Mouse (Mus musculus): ENCODE measurements around the gene Olfr692. TPM values are rescaled to one million over a fixed set of nuclear protein-coding genes. Genes with fewer than 3 reads are reported as not detected.
"Not testable (repeated sequence)": the region's sequence is repeated elsewhere in the genome, so short reads cannot be mapped to it uniquely, and the experiment has no call there.

Olfr692 gene
- total and polyA plus RNA-seq, 2 experiments from 2014 or later = not detected

DNA sequence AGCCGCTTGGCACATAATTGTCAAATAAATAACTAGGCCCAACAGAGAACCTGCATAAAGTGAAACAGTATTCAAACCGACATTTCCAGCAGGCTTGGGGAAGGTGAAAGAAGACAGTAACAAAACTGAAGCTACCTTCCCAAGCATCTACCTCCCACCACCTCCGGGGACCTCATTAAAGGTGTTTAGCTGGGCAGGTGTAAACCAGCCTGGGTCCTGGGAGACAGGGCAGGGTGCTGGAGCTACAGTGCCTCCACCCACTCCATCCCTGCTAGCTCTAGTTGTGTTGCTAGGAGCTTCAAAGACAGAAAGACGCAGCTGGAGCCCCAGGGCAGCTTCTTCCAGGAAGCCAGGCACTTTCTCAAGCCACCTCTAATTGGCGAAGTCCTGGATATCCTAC, 36.2 kb downstream of the Olfr692 start, which contains the start of gene Cnga4:
TSS of gene Cnga4 (plus strand) at position 301 of the 400 bp plus-strand sequence.
- no peaks in the 10 kb centered on the region for H3K9me3 ChIP-seq (ENCODE audit: low read length)
- no peak within 1 kb of the TSS for H3K9ac ChIP-seq
- H3K4me1 ChIP-seq (ENCODE audit: insufficient read depth) = no peaks in the 10 kb centered on the region
- H3K27ac ChIP-seq (ENCODE audit: low read depth, low read length) = no peak within 1 kb of the TSS
- H3K4me2 ChIP-seq (ENCODE audit: low read depth) = no peak within 1 kb of the TSS
- 81% methylated on average over 5 of the region's 5 CpGs for WGBS
- no peaks in the 10 kb centered on the region for H3K27me3 ChIP-seq (ENCODE audit: insufficient read depth, low read length)
- ATAC-seq (no peak), DNase-seq (no peak)
- TF ChIP-seq CTCF (IDR thresholded peaks at IDR 0.05; ENCODE audit: low read depth) = no peak
- no peak within 1 kb of the TSS for H3K4me3 ChIP-seq (ENCODE audit: low read depth, low read length)
- H3K36me3 ChIP-seq (ENCODE audit: insufficient read depth) = no peaks in the 10 kb centered on the region

DNA sequence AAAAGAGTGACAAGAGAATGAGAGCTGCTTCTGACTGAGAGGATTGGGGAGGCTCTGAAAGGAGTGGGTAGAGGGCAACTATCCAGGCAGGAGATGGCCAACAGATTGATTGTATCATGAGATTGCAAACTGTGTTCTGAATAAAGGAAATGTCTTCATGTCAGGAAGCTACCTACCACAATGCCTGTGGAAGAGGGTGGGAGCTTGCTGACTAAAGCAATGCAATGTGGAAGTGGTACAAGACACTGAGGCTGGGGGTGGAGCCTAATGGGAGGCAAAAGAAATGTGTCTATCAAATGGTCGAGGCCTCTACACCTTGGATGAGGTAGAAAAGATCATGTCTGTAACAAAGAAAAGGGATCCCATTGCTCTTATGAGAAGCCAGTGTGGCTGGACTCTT, 38.3 kb downstream of the Olfr692 start:
- TF ChIP-seq CTCF (IDR thresholded peaks at IDR 0.05; ENCODE audit: low read depth) = no peak
- DNase-seq = no peak
- H3K9me3 ChIP-seq (ENCODE audit: low read length) = no peaks in the 10 kb centered on the region
- no peak overlapping the region for H3K4me3 ChIP-seq (ENCODE audit: low read depth, low read length)
- no peak for ATAC-seq
- no peak overlapping the region for H3K27ac ChIP-seq (ENCODE audit: low read depth, low read length)
- H3K27me3 ChIP-seq (ENCODE audit: insufficient read depth, low read length) = no peaks in the 10 kb centered on the region
- no peaks in the 10 kb centered on the region for H3K4me1 ChIP-seq (ENCODE audit: insufficient read depth)
- WGBS = 76% methylated on average over 1 of the region's 1 CpGs
- H3K9ac ChIP-seq = no peak overlapping the region
- H3K36me3 ChIP-seq (ENCODE audit: insufficient read depth) = no peaks in the 10 kb centered on the region
- H3K4me2 ChIP-seq (ENCODE audit: low read depth) = no peak overlapping the region

DNA sequence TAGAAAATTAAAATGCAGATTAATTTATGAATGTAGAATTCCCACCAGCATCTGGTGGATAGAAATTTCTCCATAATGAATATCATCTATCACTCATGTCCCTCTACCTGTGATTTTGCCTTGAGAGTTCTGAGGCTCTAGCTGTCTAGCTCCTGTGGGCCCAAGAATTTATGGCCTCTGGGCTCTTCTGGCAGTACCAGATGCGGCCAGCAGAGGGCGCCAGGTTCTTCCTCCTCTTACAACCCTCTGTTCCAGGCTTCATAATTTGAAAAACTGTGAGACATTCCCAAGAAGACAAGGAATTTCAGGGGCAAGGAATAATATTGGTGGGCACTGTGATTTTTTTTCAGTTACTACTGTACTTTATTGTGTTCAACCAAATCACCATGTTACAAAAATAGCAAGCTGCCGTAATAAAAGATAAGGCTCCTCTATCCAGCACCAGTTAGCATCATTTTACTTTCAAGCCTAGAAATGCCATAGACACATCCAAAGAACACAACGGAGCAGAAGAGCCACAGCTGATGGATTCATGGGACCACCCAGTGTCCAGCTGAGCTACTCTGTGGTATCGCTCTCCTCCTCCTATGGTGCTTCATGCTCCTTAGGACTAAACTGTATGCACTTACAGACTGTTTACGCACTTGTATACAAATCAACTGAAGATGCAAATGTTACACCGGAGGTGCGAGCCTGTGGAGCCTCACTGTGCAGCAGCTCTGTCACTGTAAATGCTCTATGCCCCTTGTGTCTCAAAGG, 44.0 kb downstream of the Olfr692 start:
- H3K27me3 ChIP-seq (ENCODE audit: insufficient read depth, low read length); H3K9ac ChIP-seq; H3K4me3 ChIP-seq (ENCODE audit: low read depth, low read length); H3K4me2 ChIP-seq (ENCODE audit: low read depth); H3K4me1 ChIP-seq (ENCODE audit: insufficient read depth); H3K27ac ChIP-seq (ENCODE audit: low read depth, low read length); H3K36me3 ChIP-seq (ENCODE audit: insufficient read depth); H3K9me3 ChIP-seq (ENCODE audit: low read length): not testable (repeated sequence)
- DNase-seq (peak; percentile 81), ATAC-seq (peak; percentile 70)
- TF ChIP-seq CTCF (IDR thresholded peaks at IDR 0.05; ENCODE audit: low read depth) = peak; percentile 87
- WGBS = 63% methylated on average over 8 of the region's 8 CpGs

DNA sequence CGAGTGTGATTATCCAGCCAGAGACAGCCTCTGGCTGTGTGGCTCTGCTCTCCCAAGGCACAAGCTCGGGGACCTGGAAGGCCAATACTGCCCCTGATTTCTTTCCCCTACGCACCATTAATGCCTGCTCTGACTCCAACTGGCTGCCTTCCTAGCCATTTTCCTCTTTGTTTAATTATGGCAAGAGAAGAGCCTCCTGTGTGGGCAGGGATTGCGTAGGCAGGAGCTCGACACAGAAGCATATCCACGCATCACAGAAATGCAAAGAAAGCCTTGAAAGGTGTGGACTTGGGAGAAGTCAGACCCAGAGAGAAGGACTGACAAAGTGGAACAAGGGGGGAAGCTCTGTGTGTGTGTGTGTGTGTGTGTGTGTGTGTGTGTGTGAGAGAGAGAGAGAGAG, 46.4 kb downstream of the Olfr692 start:
- Histone ChIP-seq H3K27ac (ENCODE audit: low read depth, low read length) (no peak overlapping the region), H3K4me2 (ENCODE audit: low read depth) (no peak overlapping the region), H3K4me1 (ENCODE audit: insufficient read depth) (no peaks in the 10 kb centered on the region), H3K4me3 (ENCODE audit: low read depth, low read length) (no peak overlapping the region), H3K27me3 (ENCODE audit: insufficient read depth, low read length) (no peaks in the 10 kb centered on the region), H3K9me3 (ENCODE audit: low read length) (no peaks in the 10 kb centered on the region), H3K36me3 (ENCODE audit: insufficient read depth) (no peaks in the 10 kb centered on the region), H3K9ac (no peak overlapping the region)
- TF ChIP-seq CTCF (IDR thresholded peaks at IDR 0.05; ENCODE audit: low read depth) = no peak
- ATAC-seq = no peak
- 51% methylated on average over 6 of the region's 6 CpGs for WGBS
- no peak for DNase-seq

DNA sequence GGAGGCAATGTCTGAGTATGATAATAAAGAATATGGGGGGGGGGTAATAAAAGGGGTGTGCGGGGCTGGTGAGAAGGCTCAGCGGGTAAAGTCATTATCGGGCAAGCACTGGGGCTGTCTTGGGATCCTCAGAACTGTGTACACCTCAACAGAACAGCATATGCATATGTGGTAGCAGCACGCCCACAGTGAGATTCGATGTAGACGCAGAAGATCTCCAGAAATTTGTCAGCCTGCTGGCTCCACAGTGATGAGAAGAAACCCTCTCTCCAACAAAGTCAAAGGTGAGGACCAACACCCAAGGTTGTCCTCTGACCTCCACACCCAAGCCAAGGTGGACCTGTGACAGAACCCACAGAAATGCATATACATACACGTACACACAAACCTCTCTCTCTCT, 48.5 kb downstream of the Olfr692 start:
- DNase-seq (no peak), ATAC-seq (no peak)
- no peaks in the 10 kb centered on the region for H3K9me3 ChIP-seq (ENCODE audit: low read length)
- no peaks in the 10 kb centered on the region for H3K36me3 ChIP-seq (ENCODE audit: insufficient read depth)
- no peak overlapping the region for H3K4me2 ChIP-seq (ENCODE audit: low read depth)
- no peak overlapping the region for H3K27ac ChIP-seq (ENCODE audit: low read depth, low read length)
- H3K4me3 ChIP-seq (ENCODE audit: low read depth, low read length) = no peak overlapping the region
- H3K4me1 ChIP-seq (ENCODE audit: insufficient read depth) = no peaks in the 10 kb centered on the region
- H3K9ac ChIP-seq = no peak overlapping the region
- 95% methylated on average over 7 of the region's 7 CpGs for WGBS
- no peaks in the 10 kb centered on the region for H3K27me3 ChIP-seq (ENCODE audit: insufficient read depth, low read length)
- no peak for TF ChIP-seq CTCF (IDR thresholded peaks at IDR 0.05; ENCODE audit: low read depth)

DNA sequence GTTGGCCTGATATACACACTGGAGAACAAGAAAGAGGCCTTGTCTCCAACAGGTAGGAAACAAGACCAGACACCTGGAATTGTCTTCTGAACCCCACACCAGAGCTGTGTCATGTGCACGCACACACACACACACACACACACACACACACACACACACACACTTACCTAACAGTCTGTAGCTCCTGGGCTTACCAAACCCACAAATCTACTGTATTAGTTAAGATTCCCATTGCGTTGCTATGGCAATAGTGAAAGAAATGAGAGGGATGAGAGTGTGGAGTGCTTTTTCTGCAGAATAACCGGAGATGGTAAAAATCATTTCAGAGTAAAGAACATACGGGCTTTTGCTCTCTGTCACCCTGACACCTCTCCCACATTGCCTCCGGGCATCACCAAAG, 50.1 kb downstream of the Olfr692 start:
- no peak overlapping the region for H3K9ac ChIP-seq
- whole genome bisulfite sequencing = 69% methylated on average over 5 of the region's 5 CpGs
- ATAC-seq (peak; percentile 89), DNase-seq (peak; percentile 27)
- no peaks in the 10 kb centered on the region for H3K36me3 ChIP-seq (ENCODE audit: insufficient read depth)
- H3K4me1 ChIP-seq (ENCODE audit: insufficient read depth) = no peaks in the 10 kb centered on the region
- H3K27me3 ChIP-seq (ENCODE audit: insufficient read depth, low read length) = no peaks in the 10 kb centered on the region
- no peak overlapping the region for H3K4me3 ChIP-seq (ENCODE audit: low read depth, low read length)
- H3K9me3 ChIP-seq (ENCODE audit: low read length) = no peaks in the 10 kb centered on the region
- H3K4me2 ChIP-seq (ENCODE audit: low read depth) = no peak overlapping the region
- H3K27ac ChIP-seq (ENCODE audit: low read depth, low read length) = peak overlapping the region; percentile 31; the same call in 1 of the 2 replicates
- no peak for TF ChIP-seq CTCF (IDR thresholded peaks at IDR 0.05; ENCODE audit: low read depth)

Other genes starting within 250 kb of the Olfr692 start
- gene Olfr683, start 221.2 kb upstream of the Olfr692 start, total RNA-seq (2014; rRNA removed) = not detected in 2 replicates
- not detected in 2 replicates for gene Olfr683, start 221.2 kb upstream of the Olfr692 start, polyA plus RNA-seq (2015; fragmentation: Nextera tagmentation; extraction: Ambion mirVana)
- gene Olfr684, start 204.6 kb upstream of the Olfr692 start, total RNA-seq (2014; rRNA removed) = not detected in 2 replicates
- gene Olfr684, start 204.6 kb upstream of the Olfr692 start, polyA plus RNA-seq (2015; fragmentation: Nextera tagmentation; extraction: Ambion mirVana) = not detected in 2 replicates
- not detected in 2 replicates for gene Olfr685, start 182.2 kb upstream of the Olfr692 start, total RNA-seq (2014; rRNA removed)
- not detected in 2 replicates for gene Olfr685, start 182.2 kb upstream of the Olfr692 start, polyA plus RNA-seq (2015; fragmentation: Nextera tagmentation; extraction: Ambion mirVana)
- gene Olfr686, start 160.7 kb upstream of the Olfr692 start, total RNA-seq (2014; rRNA removed) = not detected in 2 replicates
- not detected in 2 replicates for gene Olfr686, start 160.7 kb upstream of the Olfr692 start, polyA plus RNA-seq (2015; fragmentation: Nextera tagmentation; extraction: Ambion mirVana)
- not detected in 2 replicates for gene Olfr688, start 80.1 kb upstream of the Olfr692 start, total RNA-seq (2014; rRNA removed)
- not detected in 2 replicates for gene Olfr688, start 80.1 kb upstream of the Olfr692 start, polyA plus RNA-seq (2015; fragmentation: Nextera tagmentation; extraction: Ambion mirVana)
- gene Olfr689, start 57.1 kb upstream of the Olfr692 start, total RNA-seq (2014; rRNA removed) = not detected in 2 replicates
- not detected in 2 replicates for gene Olfr689, start 57.1 kb upstream of the Olfr692 start, polyA plus RNA-seq (2015; fragmentation: Nextera tagmentation; extraction: Ambion mirVana)
- 0.10 TPM in 1 of 2 replicates, not detected in the other for gene Olfr690, start 34.1 kb upstream of the Olfr692 start, total RNA-seq (2014; rRNA removed)
- gene Olfr690, start 34.1 kb upstream of the Olfr692 start, polyA plus RNA-seq (2015; fragmentation: Nextera tagmentation; extraction: Ambion mirVana) = not detected in 2 replicates
- not detected in 2 replicates for gene Olfr691, start 26.0 kb upstream of the Olfr692 start, total RNA-seq (2014; rRNA removed)
- gene Olfr691, start 26.0 kb upstream of the Olfr692 start, polyA plus RNA-seq (2015; fragmentation: Nextera tagmentation; extraction: Ambion mirVana) = not detected in 2 replicates
- gene Gm5901, start 6.8 kb downstream of the Olfr692 start, total RNA-seq (2014; rRNA removed) = not detected in 2 replicates
- not detected in 2 replicates for gene Gm5901, start 6.8 kb downstream of the Olfr692 start, polyA plus RNA-seq (2015; fragmentation: Nextera tagmentation; extraction: Ambion mirVana)
- 28.0 and 42.1 TPM in 2 replicates for gene Fam160a2, start 31.8 kb downstream of the Olfr692 start, total RNA-seq (2014; rRNA removed)
- gene Fam160a2, start 31.8 kb downstream of the Olfr692 start, polyA plus RNA-seq (2015; fragmentation: Nextera tagmentation; extraction: Ambion mirVana) = 27.7 and 36.9 TPM in 2 replicates
- gene Cnga4, start 36.3 kb downstream of the Olfr692 start, total RNA-seq (2014; rRNA removed) = 0.29 and 0.38 TPM in 2 replicates
- 0.10 and 0.18 TPM in 2 replicates for gene Cnga4, start 36.3 kb downstream of the Olfr692 start, polyA plus RNA-seq (2015; fragmentation: Nextera tagmentation; extraction: Ambion mirVana)
- gene Cckbr, start 57.5 kb downstream of the Olfr692 start, total RNA-seq (2014; rRNA removed) = 3.5 and 6.2 TPM in 2 replicates
- 3.2 and 5.1 TPM in 2 replicates for gene Cckbr, start 57.5 kb downstream of the Olfr692 start, polyA plus RNA-seq (2015; fragmentation: Nextera tagmentation; extraction: Ambion mirVana)
- gene Cavin3, start 114.1 kb downstream of the Olfr692 start, total RNA-seq (2014; rRNA removed) = 28.6 and 30.9 TPM in 2 replicates
- gene Cavin3, start 114.1 kb downstream of the Olfr692 start, polyA plus RNA-seq (2015; fragmentation: Nextera tagmentation; extraction: Ambion mirVana) = 31.7 and 33.5 TPM in 2 replicates
- 100 and 124 TPM in 2 replicates for gene Smpd1, start 186.1 kb downstream of the Olfr692 start, total RNA-seq (2014; rRNA removed)
- 88.8 and 100 TPM in 2 replicates for gene Smpd1, start 186.1 kb downstream of the Olfr692 start, polyA plus RNA-seq (2015; fragmentation: Nextera tagmentation; extraction: Ambion mirVana)
- gene Apbb1, start 213.4 kb downstream of the Olfr692 start, total RNA-seq (2014; rRNA removed) = 451 and 455 TPM in 2 replicates
- gene Apbb1, start 213.4 kb downstream of the Olfr692 start, polyA plus RNA-seq (2015; fragmentation: Nextera tagmentation; extraction: Ambion mirVana) = 329 and 350 TPM in 2 replicates
- not detected in 2 replicates for gene Hpx, start 231.9 kb downstream of the Olfr692 start, total RNA-seq (2014; rRNA removed)
- gene Hpx, start 231.9 kb downstream of the Olfr692 start, polyA plus RNA-seq (2015; fragmentation: Nextera tagmentation; extraction: Ambion mirVana) = 0.17 and 0.21 TPM in 2 replicates

Data from forebrain, postnatal 0 days (tissue).